ENCODE assay signal across 8 mouse cellular contexts in the genomic region with DNA sequence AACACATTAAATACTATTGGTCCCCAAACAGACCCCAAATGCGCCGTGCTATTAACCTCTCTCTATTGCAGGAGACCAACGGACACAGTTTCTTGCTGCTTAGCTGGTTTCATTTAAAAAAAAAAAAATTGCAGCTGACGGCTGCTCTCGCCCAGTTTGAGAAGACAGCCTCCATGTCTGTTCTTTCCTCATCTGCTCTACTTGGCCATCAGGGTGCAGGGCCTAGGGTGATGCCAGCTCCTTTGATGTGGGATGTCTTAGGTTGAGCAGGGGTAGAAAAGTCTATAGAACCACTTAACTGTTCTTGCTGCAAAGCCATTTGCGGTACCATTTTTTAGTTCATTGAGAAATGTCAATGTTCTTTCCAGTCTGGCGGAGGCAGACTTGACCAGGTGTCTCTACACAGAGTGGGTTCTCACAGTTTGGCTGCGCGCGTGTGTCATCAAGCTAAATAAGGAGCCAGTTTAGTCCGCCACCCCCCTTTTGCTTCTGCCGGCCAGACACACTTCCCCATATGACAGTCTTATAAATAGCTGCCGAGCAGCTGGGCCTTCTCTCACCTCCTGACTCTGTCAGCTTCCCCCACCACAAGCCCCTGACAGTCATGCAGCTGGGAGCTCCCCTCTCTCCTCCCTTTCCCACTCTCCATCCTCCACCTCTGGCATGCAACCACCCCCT.
DNase-seq lines count a peak whose midpoint lies in the region; ATAC-seq and TF ChIP-seq lines count a peak whose summit lies in the region.

No protein-coding gene starts in this region.

- WGBS in heart, embryonic 12.5 days, result 52% methylated on average over 13 of the region's 13 CpGs
- WGBS in lung, embryonic 15.5 days, result 52% methylated on average over 13 of the region's 13 CpGs

- no peak for TF ChIP-seq POLR2A in brain, embryonic 14.5 days (IDR thresholded peaks at IDR 0.05; ENCODE audit: borderline replicate concordance, extremely low read depth, insufficient read depth, insufficient read length, poor library complexity, severe bottlenecking)

- H3K27me3 ChIP-seq in heart, embryonic 12.5 days (replicated peaks), result no peaks in the 10 kb centered on the region
- no peaks in the 10 kb centered on the region for H3K27me3 ChIP-seq in lung, embryonic 15.5 days
- H3K27me3 ChIP-seq in splenic B cell, adult 2 months (ENCODE audit: control insufficient read depth, insufficient read depth, low read length, poor library complexity, severe bottlenecking), result no peaks in the 10 kb centered on the region; the same call in 1 of the 2 replicates

- peak overlapping the region; percentile 73; the same call in 1 of the 2 replicates for H3K27ac ChIP-seq in heart, embryonic 12.5 days (ENCODE audit: poor library complexity, severe bottlenecking)
- 0 out of 2 replicates have a peak overlapping the region, but pooled peaks have one; percentile 37 for H3K27ac ChIP-seq in lung, embryonic 15.5 days

- H3K9me3 ChIP-seq in heart, embryonic 12.5 days (replicated peaks), result no peaks in the 10 kb centered on the region
- no peaks in the 10 kb centered on the region for H3K9me3 ChIP-seq in lung, embryonic 15.5 days

- H3K4me2 ChIP-seq in heart, embryonic 12.5 days, result 0 out of 2 replicates have a peak overlapping the region, but pooled peaks have one; percentile 2
- no peak overlapping the region for H3K4me2 ChIP-seq in lung, embryonic 15.5 days

- no peak for TF ChIP-seq CTCF in brain, embryonic 14.5 days (IDR thresholded peaks at IDR 0.05; ENCODE audit: borderline replicate concordance, extremely low read depth, insufficient read depth, insufficient read length)

- H3K4me3 ChIP-seq in heart, embryonic 12.5 days, result no peak overlapping the region
- no peak overlapping the region for H3K4me3 ChIP-seq in lung, embryonic 15.5 days

- H3K36me3 ChIP-seq in heart, embryonic 12.5 days, result no peaks in the 10 kb centered on the region
- no peaks in the 10 kb centered on the region for H3K36me3 ChIP-seq in lung, embryonic 15.5 days
- H3K36me3 ChIP-seq in splenic B cell, adult 2 months (ENCODE audit: control insufficient read depth, insufficient read depth, low read length, poor library complexity, severe bottlenecking), result no peaks in the 10 kb centered on the region

- peaks cover 12% of the 10 kb centered on the region for H3K4me1 ChIP-seq in heart, embryonic 12.5 days (replicated peaks)
- peaks cover 9% of the 10 kb centered on the region for H3K4me1 ChIP-seq in lung, embryonic 15.5 days

- DNase-seq in cerebellum, adult 8-10 months, result no peak
- peak; percentile 58 for DNase-seq in brain, embryonic 14.5 days (ENCODE audit: low read depth)
- DNase-seq in kidney, postnatal 25 days, result peak; percentile 5 to 43
- peak; percentile 75 for DNase-seq in splenic B cell, adult 2 months (ENCODE audit: low read depth, low spot score)
- DNase-seq in adipocyte (ENCODE audit: low spot score), result no peak

- no peak overlapping the region for H3K9ac ChIP-seq in heart, embryonic 12.5 days
- no peak overlapping the region for H3K9ac ChIP-seq in lung, embryonic 15.5 days

- ATAC-seq in cerebellum, adult (ENCODE audit: insufficient number of reproducible peaks, low FRiP score, low TSS enrichment), result 0 out of 2 replicates have a peak, but pooled peaks have one; percentile 5
- ATAC-seq in heart, embryonic 12.5 days (ENCODE audit: insufficient number of reproducible peaks, low FRiP score), result peak; percentile 86
- peak; percentile 96 for ATAC-seq in lung, embryonic 15.5 days (ENCODE audit: borderline replicate concordance, extremely low read depth, low FRiP score, low TSS enrichment)

Comparison
In these comparisons a context has a peak if more than half of its experiments do, and no peak if none do; other contexts are left out.
1. ATAC-seq: peak in every context shown above with its lines; median percentile 96 in lung, embryonic 15.5 days; 86 in heart, embryonic 12.5 days; 5 in cerebellum, adult.
2. DNase-seq: peak in brain, embryonic 14.5 days (single experiment), kidney, postnatal 25 days (2 of 2) and splenic B cell, adult 2 months (single experiment); none in cerebellum, adult 8-10 months (single experiment) and adipocyte (single experiment).